Mouse (Mus musculus) thymus, postnatal 14 days (tissue): ENCODE measurements around the gene Large2.

Source experiments
- DNase-seq: peaks from one replicate; pipeline ENCODE4 v3.0.0; 2021

Gene Large2

DNA sequence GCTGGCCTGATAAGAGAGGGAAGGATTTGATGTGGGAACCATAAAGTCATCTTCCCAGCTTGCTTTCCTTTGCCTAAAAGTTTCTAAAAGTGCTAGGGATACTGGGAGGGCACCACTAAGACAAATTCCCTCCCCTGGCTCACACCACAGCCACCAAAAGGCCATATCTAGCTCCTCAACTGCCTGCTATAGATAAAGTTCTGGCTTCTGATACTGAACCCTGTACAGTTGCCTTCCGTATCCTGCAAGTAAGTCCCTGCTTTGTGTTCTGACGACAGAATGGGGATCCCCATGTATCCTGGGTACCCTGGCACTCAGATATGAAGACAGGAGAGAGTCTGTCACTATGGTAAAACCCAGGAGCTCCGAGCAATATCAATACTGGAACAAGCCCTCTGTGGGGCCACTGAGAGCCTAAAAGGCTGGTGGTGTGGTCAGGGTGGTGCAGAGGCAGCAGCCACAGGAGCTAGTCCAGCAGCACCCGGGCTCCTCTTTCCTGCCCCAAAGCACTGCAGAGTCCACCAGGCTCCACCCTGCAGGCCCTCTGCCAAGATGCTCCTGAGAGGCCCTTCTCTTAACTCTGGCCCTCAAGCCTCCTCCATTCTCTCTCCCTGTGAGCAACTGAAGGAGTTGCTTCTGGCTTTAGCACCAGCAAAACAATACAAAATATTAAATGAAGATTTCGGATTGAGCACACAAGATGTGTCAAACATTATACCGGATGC lies 15.7 kb upstream of the Large2 start:
- DNase-seq, result no peak

DNA sequence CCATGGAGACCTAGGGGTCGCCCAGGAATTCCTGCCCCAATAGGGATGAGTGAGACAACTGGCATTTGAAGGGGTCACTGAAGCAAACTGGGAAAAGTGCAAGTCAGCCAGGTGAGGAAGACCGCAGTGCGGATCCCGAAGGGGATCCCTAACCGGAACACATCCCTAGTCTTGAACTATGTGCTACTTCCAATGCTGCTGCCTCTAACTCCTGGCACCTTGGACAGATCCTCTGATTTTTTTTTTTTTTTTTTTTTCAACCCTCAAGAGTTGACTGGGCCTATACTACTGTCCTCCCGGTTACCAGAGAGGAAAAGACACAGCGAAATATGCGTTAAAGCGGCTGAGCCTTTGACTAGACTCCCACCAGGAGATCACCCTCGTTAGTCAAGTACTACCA lies 15.0 kb upstream of the Large2 start:
- no peak for DNase-seq

DNA sequence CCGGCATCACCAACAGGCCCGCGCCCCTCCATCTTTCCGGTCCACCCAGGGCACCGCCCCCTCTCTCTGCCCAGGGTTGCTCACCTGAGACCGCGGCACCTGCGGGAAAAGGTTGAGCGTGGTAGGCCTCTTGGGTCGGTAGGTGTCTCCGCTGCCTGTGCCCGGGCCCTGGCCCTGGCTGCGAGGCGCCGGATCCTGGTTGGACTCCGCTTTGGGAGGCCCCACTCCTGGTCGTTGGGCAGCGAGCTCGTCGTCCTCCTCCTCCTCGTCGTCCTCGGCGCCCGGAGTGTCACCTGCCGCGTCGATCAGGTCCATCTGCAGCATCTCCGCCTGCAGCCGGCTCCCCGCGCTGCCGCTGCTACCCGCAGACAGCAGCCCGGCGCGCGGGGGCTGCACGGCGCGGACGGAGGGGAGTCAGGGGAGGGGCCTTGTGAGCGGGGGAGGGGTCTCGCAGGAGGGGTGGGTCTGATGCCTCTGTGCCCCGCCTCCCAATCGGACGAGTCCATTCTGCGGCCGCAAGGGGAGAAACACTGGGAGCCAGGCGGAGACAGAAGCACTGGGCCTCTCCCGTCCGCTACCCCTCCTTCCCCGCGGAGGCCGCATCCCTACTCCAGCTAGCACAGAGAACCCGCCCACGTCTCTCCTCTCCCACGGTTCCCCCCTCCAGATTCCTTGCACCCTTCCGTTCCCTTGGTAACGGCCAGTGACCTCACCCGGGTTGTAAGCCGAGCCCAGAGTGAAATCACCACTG lies 14.4 kb upstream of the Large2 start:
- DNase-seq, result peak; percentile 64

DNA sequence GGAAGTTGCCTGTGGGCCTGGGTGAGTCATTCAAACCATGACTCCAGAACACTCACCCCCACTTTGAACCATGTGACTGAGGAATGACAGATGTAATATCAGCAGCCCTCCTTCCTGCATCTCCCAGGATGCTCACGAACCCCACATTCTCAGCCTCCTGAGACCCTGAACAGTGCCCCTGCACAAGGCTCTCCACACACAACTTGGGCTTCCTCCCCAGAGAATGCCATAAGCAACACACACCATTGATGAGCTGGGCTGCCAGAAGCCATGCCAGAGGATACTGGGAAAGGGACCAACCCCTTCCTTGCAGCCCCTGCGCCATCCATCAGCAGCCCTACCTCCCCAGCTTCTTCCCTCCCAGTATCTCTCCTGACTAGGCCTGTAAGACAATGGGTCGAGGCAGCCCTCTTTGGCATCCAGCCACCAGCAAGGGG lies 13.4 kb upstream of the Large2 start:
- DNase-seq, result no peak

DNA sequence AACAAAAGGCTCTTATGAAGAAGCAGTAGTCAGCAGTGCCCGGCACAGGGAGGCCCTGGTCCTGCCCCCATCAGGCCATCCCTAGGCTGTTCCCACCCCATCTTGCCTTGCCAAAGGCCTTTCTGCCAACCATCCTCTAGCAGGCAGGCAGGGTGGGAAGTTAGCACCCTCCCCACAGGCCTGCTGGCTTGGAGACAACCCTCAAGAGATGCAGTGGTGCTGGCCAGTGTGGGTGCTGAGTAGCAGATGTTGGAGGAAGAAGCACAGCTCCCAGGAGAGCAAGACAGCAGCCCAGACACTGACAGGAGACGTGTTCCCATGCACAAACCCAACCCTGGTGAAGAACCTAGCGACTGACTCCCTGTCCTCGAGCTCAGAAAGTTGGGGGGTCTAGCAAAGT lies 13.0 kb upstream of the Large2 start:
- no peak for DNase-seq

DNA sequence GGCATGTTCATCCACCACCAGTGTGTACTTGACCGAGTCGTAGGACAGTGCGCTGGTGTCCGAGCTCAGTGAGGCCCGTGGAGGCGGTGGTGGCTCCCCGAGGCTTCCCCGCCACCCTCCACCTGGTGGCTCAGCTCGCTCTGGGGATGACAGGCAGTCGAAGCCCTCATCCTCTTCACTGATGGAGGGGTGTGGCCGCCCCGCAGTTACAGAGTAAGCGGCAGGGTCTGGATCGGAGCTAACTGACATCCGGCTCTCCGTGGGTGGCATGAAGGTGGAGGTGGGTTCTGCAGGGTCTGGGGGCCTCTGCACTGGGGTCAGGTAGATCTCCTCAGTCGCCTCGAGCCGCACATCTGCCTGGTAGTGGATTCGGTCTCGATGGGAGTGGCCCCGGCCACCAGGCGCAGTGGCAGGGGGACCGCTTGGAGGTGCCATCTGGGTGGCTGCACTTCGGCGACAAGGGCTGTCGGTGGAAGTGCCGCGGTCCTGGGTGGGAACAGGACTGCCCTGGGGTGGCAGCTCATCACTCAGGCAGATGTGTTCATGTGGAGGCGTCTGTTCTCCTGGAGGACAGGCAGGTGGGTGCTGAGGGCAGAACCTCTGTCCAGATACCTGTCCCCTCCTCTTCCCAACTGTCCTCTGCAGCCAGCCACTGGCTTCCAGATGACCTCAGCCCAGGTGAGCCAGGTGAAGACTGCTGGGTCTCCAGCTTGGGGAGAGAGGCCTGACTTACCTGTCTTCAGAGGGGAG lies 12.3 kb upstream of the Large2 start:
- DNase-seq, result no peak

DNA sequence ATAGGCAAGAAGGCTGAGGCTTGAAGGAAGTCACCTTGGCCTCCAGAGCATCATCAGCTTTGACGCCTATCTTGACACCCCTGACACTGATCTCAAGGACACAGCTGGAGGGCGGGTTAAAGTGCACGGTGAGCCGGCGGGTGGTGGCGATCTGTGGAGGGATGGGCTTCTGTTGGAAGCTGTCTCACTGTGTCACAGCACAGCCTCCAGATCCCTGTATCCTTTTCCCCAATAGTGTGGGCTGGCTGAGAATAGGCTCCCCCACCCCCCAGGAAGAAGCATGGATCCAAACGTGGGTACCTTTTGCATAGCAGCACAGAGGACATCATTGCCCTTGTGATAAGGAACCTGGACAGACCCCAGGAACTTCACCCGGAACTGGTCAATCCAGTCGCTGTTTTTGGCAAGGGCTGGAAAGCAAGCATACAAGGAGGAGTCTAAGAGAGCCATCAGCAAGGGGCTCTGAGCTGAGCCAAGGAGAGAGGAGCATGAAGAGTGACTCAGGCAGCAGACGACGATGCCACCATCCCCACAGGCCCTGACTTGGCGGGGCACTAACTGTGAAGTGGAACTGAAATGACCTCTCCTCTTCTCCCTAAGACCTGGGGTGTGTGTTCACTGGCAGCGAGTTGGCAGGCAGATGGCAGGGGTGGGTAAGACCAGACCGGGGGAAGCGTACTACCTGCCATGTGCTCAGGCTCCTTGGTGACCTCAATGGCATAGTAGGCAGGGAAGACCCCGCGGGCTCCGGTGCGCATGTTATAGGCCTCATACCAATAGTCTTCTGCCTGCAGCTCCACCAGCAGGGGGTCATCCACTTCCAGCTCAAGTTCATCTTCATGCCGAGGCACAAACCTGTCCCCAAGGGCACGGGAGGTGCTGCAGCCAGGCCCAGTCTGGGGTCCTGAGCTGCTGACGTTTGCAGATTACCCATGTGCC lies 10.7 kb upstream of the Large2 start:
- no peak for DNase-seq

DNA sequence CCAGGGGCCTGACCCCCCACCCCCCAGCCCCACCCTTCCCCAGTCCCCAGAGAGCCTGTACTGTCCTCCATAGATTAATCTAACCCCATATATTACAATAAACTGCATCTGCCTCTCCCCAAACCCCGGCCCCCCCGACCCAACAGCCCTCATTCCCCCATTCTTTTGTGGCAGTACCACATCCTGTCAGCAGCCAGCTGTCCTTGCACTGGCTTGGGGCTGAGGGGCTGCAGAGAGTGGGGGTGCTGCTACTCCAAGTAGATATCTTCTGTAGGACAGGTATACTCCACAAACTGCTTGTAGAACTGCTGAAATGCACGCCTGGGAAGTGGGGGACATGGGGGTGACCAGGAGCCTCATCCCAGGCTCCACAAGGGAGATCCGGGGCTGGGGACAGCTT lies 9.4 kb upstream of the Large2 start:
- peak; percentile 61 for DNase-seq

DNA sequence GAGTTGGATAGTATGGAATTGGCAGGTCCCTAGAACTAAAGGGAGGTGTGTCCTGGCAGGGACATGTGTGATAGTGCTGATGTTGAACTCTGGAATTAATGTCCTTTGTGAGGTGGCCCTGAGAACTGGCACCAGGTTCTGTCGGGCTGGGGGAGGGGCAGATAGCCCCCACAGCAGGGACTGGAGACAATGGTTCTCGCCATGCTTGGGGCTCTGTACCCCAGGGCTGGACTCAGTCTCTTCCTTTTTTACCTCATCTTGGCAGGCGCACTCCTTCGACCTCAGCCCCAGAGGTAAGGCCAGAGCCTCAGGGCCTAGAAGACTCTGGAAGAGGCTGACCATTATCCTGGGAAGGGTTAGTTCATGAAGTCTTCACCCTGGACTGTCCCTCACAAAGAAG lies 8.1 kb upstream of the Large2 start:
- DNase-seq, result no peak

DNA sequence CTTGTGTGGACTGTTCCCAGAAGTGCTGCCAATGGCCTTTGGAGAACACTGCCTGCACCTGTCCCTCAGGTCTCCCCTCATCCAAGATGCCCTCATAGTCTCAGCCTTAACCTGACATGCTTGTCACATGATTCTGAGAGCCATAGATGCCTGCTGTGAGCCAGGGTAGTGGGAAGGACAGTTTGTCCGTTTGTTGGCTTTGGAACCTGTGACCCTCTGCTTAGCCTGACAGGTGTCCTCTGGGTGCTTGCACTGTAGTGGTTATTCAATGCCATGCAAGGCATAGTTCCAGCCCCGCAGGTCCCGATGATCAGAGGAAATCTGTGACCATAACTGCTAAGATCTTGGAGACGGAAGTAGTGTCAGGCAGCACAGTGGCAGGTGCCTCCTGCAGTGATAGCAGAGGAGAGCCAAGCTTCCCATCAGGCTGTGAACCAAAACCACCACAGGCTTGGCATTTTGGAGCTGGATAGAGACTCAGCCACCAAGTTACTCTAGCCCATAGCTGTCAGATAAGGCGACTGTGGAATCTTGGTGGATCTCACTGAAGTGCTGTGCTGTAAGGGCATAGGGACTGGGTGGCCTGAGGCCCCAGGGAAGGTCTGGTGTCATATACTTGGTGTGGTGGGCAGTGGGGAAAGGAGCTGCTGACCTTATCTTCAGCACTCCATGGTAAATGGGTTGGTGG lies 7.4 kb upstream of the Large2 start, which contains the start of gene 1700029I15Rik:
1700029I15Rik (plus strand) TSS at position 638 of the 688 bp plus-strand sequence.
- no peak for DNase-seq

DNA sequence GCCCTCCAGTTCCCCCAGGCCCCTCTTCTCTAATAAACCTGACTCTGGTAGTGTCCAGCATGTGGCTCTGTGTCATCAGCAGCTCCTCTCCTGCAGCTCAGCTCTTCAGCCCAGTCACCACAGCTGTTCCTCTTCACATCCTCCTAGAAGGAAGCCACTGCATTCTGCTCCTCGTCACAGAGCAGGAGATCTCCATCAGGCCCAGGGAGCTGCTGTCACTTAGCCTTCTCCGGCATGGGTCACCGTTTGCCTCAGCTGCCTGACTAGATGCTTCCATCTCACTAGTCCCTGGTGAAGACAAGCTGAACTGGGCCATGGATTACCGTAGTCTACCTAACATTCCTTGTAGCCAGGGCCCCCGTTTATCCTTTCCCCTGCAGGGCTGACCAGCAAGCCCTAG lies 6.5 kb upstream of the Large2 start:
- DNase-seq, result no peak

DNA sequence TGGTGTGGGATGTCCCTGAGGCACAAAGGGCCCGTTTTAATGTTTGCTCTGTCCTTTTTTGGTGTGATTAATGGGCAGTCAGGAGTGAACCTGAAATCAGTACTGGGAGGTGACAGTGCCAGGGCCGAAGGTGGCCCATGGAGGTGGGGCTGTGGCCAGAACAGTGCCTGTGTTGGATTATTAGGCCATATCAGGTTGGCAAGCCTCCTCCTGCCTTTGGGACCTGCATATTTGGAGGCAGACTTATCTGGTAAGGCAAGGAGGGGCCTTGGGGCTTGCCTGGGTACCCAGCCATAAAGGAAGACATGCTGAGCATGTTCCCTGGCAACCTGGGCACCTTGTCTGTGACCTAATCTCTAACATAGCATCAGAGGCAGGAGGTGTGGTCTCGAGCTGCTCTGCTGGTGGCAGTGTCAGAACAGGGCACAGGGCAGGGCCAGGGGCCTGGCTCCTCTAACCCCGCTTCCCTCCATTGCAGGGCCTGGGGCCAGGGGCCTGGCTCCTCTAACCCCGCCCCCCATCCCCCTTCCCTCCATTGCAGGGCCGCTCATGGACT lies 5.9 kb upstream of the Large2 start:
- no peak for DNase-seq

DNA sequence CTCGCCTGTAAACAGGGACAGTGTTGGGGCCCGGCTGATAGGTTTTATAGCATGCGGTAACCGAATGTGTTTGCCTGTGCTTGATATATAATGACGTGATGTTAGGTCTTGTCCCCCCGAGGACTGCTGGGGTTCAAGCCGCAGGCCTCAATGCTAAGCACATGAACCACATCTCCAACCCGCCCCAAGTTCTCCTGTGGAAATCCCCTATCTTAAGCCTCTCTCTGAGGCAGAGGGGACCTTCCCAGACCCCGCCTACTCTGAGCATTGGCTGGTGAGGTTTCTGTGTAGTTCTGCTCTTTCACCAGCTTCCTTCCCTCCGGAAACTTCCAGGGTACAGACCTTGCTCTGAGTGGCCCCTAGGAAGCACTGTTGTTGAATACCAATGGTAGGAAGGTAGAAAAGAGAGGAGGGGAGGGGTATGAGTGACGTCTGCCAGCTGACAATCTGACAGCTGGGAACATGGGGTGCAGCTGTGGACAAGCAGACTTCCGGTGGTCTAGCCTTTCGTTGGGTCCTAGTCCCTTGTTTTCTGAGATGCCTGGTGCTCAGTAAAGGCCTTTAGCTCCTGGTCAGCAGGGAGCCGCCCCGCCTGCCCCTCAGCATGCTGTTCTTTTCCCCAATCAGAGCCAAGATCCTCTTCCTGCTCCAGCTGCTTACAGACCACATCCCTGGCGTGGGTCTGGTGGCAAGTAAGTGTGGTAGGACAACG lies 5.3 kb upstream of the Large2 start:
- no peak for DNase-seq

DNA sequence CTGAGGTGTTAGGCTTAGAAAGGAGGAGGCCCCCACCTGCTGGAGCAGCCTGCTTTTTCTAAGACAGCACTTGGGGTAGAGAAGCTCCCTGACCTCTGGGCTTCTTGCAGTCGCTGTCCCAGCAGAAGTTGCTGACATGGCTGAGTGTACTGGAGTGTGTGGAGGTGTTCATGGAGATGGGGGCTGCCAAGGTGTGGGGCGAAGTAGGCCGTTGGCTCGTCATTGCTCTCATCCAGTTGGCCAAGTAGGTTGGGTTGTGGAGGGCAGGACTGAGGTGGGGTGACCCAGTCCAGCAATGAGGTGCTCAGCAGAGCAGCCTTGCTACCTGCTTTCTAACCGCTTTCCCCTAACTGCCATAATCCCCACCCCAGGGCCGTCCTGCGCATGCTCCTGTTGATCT lies 2.7 kb upstream of the Large2 start:
- DNase-seq, result no peak

DNA sequence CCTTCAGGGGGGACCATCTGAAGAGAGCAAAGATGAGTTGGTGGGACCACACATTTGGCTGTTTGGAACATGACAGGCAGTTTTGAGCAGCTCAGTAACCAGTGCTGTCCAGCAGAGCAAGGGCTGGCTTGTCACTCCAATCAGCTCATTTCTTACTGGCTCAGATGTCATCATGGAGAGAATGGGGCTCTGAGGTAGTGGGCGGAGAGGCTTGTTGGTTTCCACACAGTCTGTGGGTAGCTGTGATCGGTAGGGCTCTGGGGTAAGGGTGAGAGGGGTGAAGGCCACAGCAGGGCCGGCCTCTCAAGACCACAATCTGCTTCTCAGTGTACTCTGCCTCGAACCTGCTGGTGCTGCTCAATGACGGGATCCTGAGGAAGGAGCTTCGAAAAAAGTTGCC lies 1.6 kb upstream of the Large2 start:
- DNase-seq, result no peak

DNA sequence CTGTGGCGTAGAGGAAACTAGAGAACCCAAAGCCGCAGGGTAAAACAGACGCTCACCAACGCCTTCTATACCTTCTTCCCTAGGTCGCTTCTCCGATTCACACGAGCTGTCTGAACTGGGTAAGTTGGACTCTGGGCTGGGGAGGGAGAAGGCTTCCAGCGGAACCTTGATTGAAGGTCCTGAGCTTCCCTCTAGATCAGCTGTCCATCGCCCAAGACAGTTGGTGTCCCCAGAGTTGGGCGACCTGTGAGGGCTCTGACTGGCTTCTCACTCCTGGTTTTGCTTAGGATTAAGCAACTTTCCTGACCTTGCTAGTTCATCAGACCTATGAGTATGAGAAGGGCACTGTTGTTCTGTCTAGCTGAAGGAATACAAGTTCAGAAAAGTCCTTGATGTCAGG lies 1.1 kb upstream of the Large2 start:
- no peak for DNase-seq

DNA sequence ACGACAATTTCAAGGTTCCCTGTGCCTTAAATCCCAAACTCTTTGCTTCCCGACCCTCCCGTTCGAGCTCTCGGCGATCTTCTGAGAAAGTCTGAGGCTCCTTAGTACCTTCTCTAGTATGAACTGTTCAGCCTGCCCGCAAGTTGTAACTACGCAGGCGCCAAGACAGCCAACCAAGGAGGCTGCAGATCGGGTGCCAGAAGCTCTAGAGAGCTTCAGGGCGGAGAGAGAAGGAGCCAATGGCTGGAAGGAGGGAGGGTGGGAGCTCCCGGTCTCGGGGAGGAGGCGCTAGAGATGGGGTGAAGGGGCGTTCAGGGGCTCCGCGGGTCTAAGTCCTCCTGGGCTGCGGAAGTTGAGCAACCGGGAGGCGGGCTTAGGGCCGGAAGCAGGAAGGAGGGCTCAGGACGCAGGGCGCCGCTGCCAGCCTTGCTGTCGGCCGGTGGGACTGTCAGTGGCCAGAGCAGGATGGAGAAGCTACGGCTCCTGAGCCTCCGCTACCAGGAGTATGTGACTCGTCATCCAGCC lies 492 bp upstream of the Large2 start:
- peak; percentile 96 for DNase-seq

DNA sequence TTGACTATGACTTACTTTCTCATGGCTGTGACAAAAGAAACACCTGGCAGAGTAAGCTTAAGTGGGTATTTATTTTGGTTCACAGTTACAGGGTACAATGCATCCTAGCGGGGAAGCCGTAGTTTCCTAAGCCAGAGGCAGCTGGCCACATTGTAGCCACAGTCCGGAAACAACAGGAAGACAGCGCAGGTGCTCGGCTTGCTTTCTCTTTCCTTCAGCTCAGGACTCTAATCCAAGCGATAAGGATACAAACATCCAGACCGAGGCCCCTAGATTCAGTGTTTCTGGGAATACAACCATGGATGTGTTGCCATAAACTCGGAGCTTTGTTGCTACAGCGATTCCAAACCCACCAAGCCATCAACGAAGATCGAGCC lies 1.2 kb downstream of the Large2 start:
- peak; percentile 41 for DNase-seq

DNA sequence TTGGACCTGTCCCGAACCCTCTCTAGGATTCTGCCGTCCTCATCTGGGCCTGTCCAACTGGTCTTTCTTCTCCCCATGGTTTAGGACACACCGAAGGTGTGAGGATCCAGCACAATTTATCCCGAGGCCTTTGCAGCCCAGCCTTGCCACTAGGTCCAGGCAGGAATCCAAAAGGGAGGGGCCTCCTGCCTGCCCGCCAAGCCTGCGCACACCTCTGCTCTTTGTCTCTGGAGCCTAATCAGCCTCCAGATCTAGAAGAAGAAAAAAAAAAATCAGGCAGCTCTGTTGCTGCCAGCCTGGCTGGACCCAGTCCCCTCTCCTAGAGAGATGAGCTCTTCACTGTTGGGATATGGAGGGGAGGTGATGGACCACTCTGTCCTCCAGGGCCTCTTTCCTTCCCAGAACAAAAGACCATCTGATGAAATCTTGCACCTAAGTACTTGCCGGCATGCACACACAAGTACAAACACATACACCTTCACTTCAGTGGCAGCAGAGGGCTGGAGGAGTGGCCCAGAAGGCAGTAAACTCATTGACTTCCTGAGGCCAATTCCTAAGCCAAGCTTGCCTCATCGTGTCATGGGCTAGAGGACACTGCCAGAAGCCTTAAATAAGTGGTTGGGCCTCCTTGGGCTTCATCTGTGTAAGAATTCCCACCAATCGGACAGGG lies 1.8 kb downstream of the Large2 start:
- DNase-seq, result no peak
